Mouse (Mus musculus): ENCODE measurements at regions not wholly inside any gene's neighbourhood (a gene's known extent, or its start where the extent isn't known, plus 50 kb on each side); places are given as distances from the start of the nearest gene placed in this dataset.
"Not testable (repeated sequence)": the region's sequence is repeated elsewhere in the genome, so short reads cannot be mapped to it uniquely, and the experiment has no call there.

GRCm38 (mm10) chr2:179148194-179148593 lies 294.0 kb upstream of the Cdh4 start:
- DNase-seq = no peak

GRCm38 (mm10) chr2:179148667-179149066 lies 293.6 kb upstream of the Cdh4 start:
- no peak for DNase-seq

GRCm38 (mm10) chr2:179158881-179159280 lies 283.4 kb upstream of the Cdh4 start:
- no peak for DNase-seq

- no peak for DNase-seq
Observed at GRCm38 (mm10) chr2:179163116-179163515, 279.1 kb upstream of the Cdh4 start.

GRCm38 (mm10) chr2:179170157-179170556 lies 272.1 kb upstream of the Cdh4 start:
- no peak for DNase-seq

- no peak for DNase-seq
Observed at GRCm38 (mm10) chr2:179170608-179171007, 271.6 kb upstream of the Cdh4 start.

- DNase-seq = not testable (repeated sequence)
Observed at GRCm38 (mm10) chr2:179176835-179177530, 265.2 kb upstream of the Cdh4 start.

- no peak for DNase-seq
Observed at GRCm38 (mm10) chr2:179181366-179181765, 260.9 kb upstream of the Cdh4 start.

- DNase-seq = no peak
Observed at GRCm38 (mm10) chr2:179182123-179182522, 260.1 kb upstream of the Cdh4 start.

- no peak for DNase-seq
Observed at GRCm38 (mm10) chr2:179192906-179193496, 249.2 kb upstream of the Cdh4 start.

- peak; percentile 21 to 34 for DNase-seq
Observed at GRCm38 (mm10) chr2:179193507-179194160, 248.6 kb upstream of the Cdh4 start.

- DNase-seq = no peak
Observed at GRCm38 (mm10) chr2:179197471-179197870, 244.8 kb upstream of the Cdh4 start.

GRCm38 (mm10) chr2:179200495-179200894 lies 241.7 kb upstream of the Cdh4 start:
- DNase-seq = no peak

GRCm38 (mm10) chr2:179210164-179210805 lies 231.9 kb upstream of the Cdh4 start:
- DNase-seq = no peak

- DNase-seq = no peak
Observed at GRCm38 (mm10) chr2:179216773-179217172, 225.5 kb upstream of the Cdh4 start.

GRCm38 (mm10) chr2:179228096-179228495 lies 214.1 kb upstream of the Cdh4 start:
- DNase-seq = no peak

GRCm38 (mm10) chr2:179231708-179232354 lies 210.4 kb upstream of the Cdh4 start:
- no peak for DNase-seq

- no peak for DNase-seq
Observed at GRCm38 (mm10) chr2:179238166-179238565, 204.1 kb upstream of the Cdh4 start.

- no peak for DNase-seq
Observed at GRCm38 (mm10) chr2:179260892-179261291, 181.3 kb upstream of the Cdh4 start.

- DNase-seq = no peak
Observed at GRCm38 (mm10) chr2:179263888-179264287, 178.3 kb upstream of the Cdh4 start.

- DNase-seq = no peak
Observed at GRCm38 (mm10) chr2:179265436-179265835, 176.8 kb upstream of the Cdh4 start.

GRCm38 (mm10) chr2:179277204-179277886 lies 164.9 kb upstream of the Cdh4 start:
- no peak for DNase-seq

- DNase-seq = no peak
Observed at GRCm38 (mm10) chr2:179277887-179278282, 164.3 kb upstream of the Cdh4 start.
